Mouse (Mus musculus): ENCODE measurements around the gene Ttbk1. TPM values are rescaled to one million over a fixed set of nuclear protein-coding genes. Genes with fewer than 3 reads are reported as not detected.

Ttbk1 gene
- polyA plus RNA-seq, 1 experiment from 2014 or later: 0.27 TPM

- Histone ChIP-seq H3K4me2 (replicated peaks; ENCODE audit: low read depth, low read length) (peak overlapping the region; percentile 56), H3K27ac (ENCODE audit: low read length) (no peak overlapping the region), H3K9me3 (ENCODE audit: control insufficient read depth, low read depth, low read length) (no peaks in the 10 kb centered on the region), H3K36me3 (ENCODE audit: control insufficient read depth, insufficient read depth, low read length) (no peaks in the 10 kb centered on the region), H3K4me3 (ENCODE audit: low read depth, low read length) (peak overlapping the region; percentile 31), H3K9ac (replicated peaks; ENCODE audit: low read depth, low read length) (no peak overlapping the region; the same call in 1 of the 2 replicates), H3K27me3 (ENCODE audit: control insufficient read depth, insufficient read depth, low read length) (peaks cover 32% of the 10 kb centered on the region), H3K4me1 (ENCODE audit: control insufficient read depth, insufficient read depth, low read length) (no peaks in the 10 kb centered on the region)
- 0 out of 2 replicates have a peak, but pooled peaks have one; percentile 39 for ATAC-seq (ENCODE audit: insufficient number of reproducible peaks, insufficient read depth, low FRiP score, low read depth)
- 5% methylated on average over 22 of the region's 22 CpGs for WGBS
These were observed 480 bp downstream of the Ttbk1 start for GRCm38 (mm10) chr17:46486995-46487394.

GRCm38 (mm10) chr17:46484461-46484875 is 3.0 kb downstream of the Ttbk1 start:
- H3K36me3 ChIP-seq (ENCODE audit: control insufficient read depth, insufficient read depth, low read length): no peaks in the 10 kb centered on the region
- no peak overlapping the region for H3K4me3 ChIP-seq (ENCODE audit: low read depth, low read length)
- H3K27ac ChIP-seq (ENCODE audit: low read length): no peak overlapping the region
- H3K9ac ChIP-seq (replicated peaks; ENCODE audit: low read depth, low read length): no peak overlapping the region
- no peaks in the 10 kb centered on the region for H3K9me3 ChIP-seq (ENCODE audit: control insufficient read depth, low read depth, low read length)
- peaks cover 32% of the 10 kb centered on the region for H3K27me3 ChIP-seq (ENCODE audit: control insufficient read depth, insufficient read depth, low read length)
- WGBS: 21% methylated on average over 6 of the region's 6 CpGs
- H3K4me2 ChIP-seq (replicated peaks; ENCODE audit: low read depth, low read length): 0 out of 2 replicates have a peak overlapping the region, but pooled peaks have one; percentile 41
- no peak for ATAC-seq (ENCODE audit: insufficient number of reproducible peaks, insufficient read depth, low FRiP score, low read depth)
- no peaks in the 10 kb centered on the region for H3K4me1 ChIP-seq (ENCODE audit: control insufficient read depth, insufficient read depth, low read length)

GRCm38 (mm10) chr17:46484021-46484431 is 3.4 kb downstream of the Ttbk1 start:
- Histone ChIP-seq H3K36me3 (ENCODE audit: control insufficient read depth, insufficient read depth, low read length) (no peaks in the 10 kb centered on the region), H3K9me3 (ENCODE audit: control insufficient read depth, low read depth, low read length) (no peaks in the 10 kb centered on the region), H3K9ac (replicated peaks; ENCODE audit: low read depth, low read length) (no peak overlapping the region), H3K4me1 (ENCODE audit: control insufficient read depth, insufficient read depth, low read length) (no peaks in the 10 kb centered on the region), H3K4me3 (ENCODE audit: low read depth, low read length) (peak overlapping the region; percentile 18), H3K27me3 (ENCODE audit: control insufficient read depth, insufficient read depth, low read length) (peaks cover 32% of the 10 kb centered on the region), H3K4me2 (replicated peaks; ENCODE audit: low read depth, low read length) (peak overlapping the region; percentile 41), H3K27ac (ENCODE audit: low read length) (no peak overlapping the region)
- no peak for ATAC-seq (ENCODE audit: insufficient number of reproducible peaks, insufficient read depth, low FRiP score, low read depth)
- 3% methylated on average over 13 of the region's 13 CpGs for WGBS

GRCm38 (mm10) chr17:46483561-46484001 is 3.9 kb downstream of the Ttbk1 start:
- peak; percentile 38; the same call in 1 of the 2 replicates for ATAC-seq (ENCODE audit: insufficient number of reproducible peaks, insufficient read depth, low FRiP score, low read depth)
- Histone ChIP-seq H3K9me3 (ENCODE audit: control insufficient read depth, low read depth, low read length) (no peaks in the 10 kb centered on the region), H3K4me1 (ENCODE audit: control insufficient read depth, insufficient read depth, low read length) (no peaks in the 10 kb centered on the region), H3K4me3 (ENCODE audit: low read depth, low read length) (peak overlapping the region; percentile 18), H3K27me3 (ENCODE audit: control insufficient read depth, insufficient read depth, low read length) (peaks cover 32% of the 10 kb centered on the region), H3K4me2 (replicated peaks; ENCODE audit: low read depth, low read length) (peak overlapping the region; percentile 41), H3K9ac (replicated peaks; ENCODE audit: low read depth, low read length) (no peak overlapping the region), H3K36me3 (ENCODE audit: control insufficient read depth, insufficient read depth, low read length) (no peaks in the 10 kb centered on the region), H3K27ac (ENCODE audit: low read length) (no peak overlapping the region)
- WGBS: under 1% methylated on average over 16 of the region's 16 CpGs

GRCm38 (mm10) chr17:46477286-46477685 is 10.2 kb downstream of the Ttbk1 start:
- H3K4me2 ChIP-seq (replicated peaks; ENCODE audit: low read depth, low read length): no peak overlapping the region
- H3K9ac ChIP-seq (replicated peaks; ENCODE audit: low read depth, low read length): no peak overlapping the region
- no peaks in the 10 kb centered on the region for H3K36me3 ChIP-seq (ENCODE audit: control insufficient read depth, insufficient read depth, low read length)
- ATAC-seq (ENCODE audit: insufficient number of reproducible peaks, insufficient read depth, low FRiP score, low read depth): no peak
- H3K4me3 ChIP-seq (ENCODE audit: low read depth, low read length): no peak overlapping the region
- H3K9me3 ChIP-seq (ENCODE audit: control insufficient read depth, low read depth, low read length): no peaks in the 10 kb centered on the region
- no peaks in the 10 kb centered on the region for H3K4me1 ChIP-seq (ENCODE audit: control insufficient read depth, insufficient read depth, low read length)
- WGBS: 83% methylated on average over 15 of the region's 15 CpGs
- H3K27ac ChIP-seq (ENCODE audit: low read length): no peak overlapping the region
- peaks cover 4% of the 10 kb centered on the region; the same call in 1 of the 2 replicates for H3K27me3 ChIP-seq (ENCODE audit: control insufficient read depth, insufficient read depth, low read length)

GRCm38 (mm10) chr17:46476601-46477000 is 10.9 kb downstream of the Ttbk1 start:
- WGBS: 72% methylated on average over 8 of the region's 8 CpGs
- Histone ChIP-seq H3K4me1 (ENCODE audit: control insufficient read depth, insufficient read depth, low read length) (no peaks in the 10 kb centered on the region), H3K4me2 (replicated peaks; ENCODE audit: low read depth, low read length) (no peak overlapping the region), H3K27me3 (ENCODE audit: control insufficient read depth, insufficient read depth, low read length) (peaks cover 4% of the 10 kb centered on the region; the same call in 1 of the 2 replicates), H3K4me3 (ENCODE audit: low read depth, low read length) (no peak overlapping the region), H3K36me3 (ENCODE audit: control insufficient read depth, insufficient read depth, low read length) (no peaks in the 10 kb centered on the region), H3K9ac (replicated peaks; ENCODE audit: low read depth, low read length) (no peak overlapping the region), H3K9me3 (ENCODE audit: control insufficient read depth, low read depth, low read length) (no peaks in the 10 kb centered on the region), H3K27ac (ENCODE audit: low read length) (no peak overlapping the region)
- no peak for ATAC-seq (ENCODE audit: insufficient number of reproducible peaks, insufficient read depth, low FRiP score, low read depth)

GRCm38 (mm10) chr17:46467830-46468229 is 19.6 kb downstream of the Ttbk1 start:
- H3K27me3 ChIP-seq (ENCODE audit: control insufficient read depth, insufficient read depth, low read length): no peaks in the 10 kb centered on the region
- H3K9me3 ChIP-seq (ENCODE audit: control insufficient read depth, low read depth, low read length): no peaks in the 10 kb centered on the region
- no peak overlapping the region for H3K4me3 ChIP-seq (ENCODE audit: low read depth, low read length)
- ATAC-seq (ENCODE audit: insufficient number of reproducible peaks, insufficient read depth, low FRiP score, low read depth): no peak
- H3K4me1 ChIP-seq (ENCODE audit: control insufficient read depth, insufficient read depth, low read length): no peaks in the 10 kb centered on the region
- no peak overlapping the region for H3K27ac ChIP-seq (ENCODE audit: low read length)
- 62% methylated on average over 9 of the region's 9 CpGs for WGBS
- no peak overlapping the region for H3K9ac ChIP-seq (replicated peaks; ENCODE audit: low read depth, low read length)
- H3K36me3 ChIP-seq (ENCODE audit: control insufficient read depth, insufficient read depth, low read length): no peaks in the 10 kb centered on the region
- H3K4me2 ChIP-seq (replicated peaks; ENCODE audit: low read depth, low read length): no peak overlapping the region

- Histone ChIP-seq H3K9ac (replicated peaks; ENCODE audit: low read depth, low read length) (no peak overlapping the region), H3K27me3 (ENCODE audit: control insufficient read depth, insufficient read depth, low read length) (peaks cover 21% of the 10 kb centered on the region; the same call in 1 of the 2 replicates), H3K27ac (ENCODE audit: low read length) (no peak overlapping the region), H3K9me3 (ENCODE audit: control insufficient read depth, low read depth, low read length) (no peaks in the 10 kb centered on the region), H3K4me3 (ENCODE audit: low read depth, low read length) (no peak overlapping the region), H3K4me1 (ENCODE audit: control insufficient read depth, insufficient read depth, low read length) (peaks cover 6% of the 10 kb centered on the region), H3K36me3 (ENCODE audit: control insufficient read depth, insufficient read depth, low read length) (no peaks in the 10 kb centered on the region), H3K4me2 (replicated peaks; ENCODE audit: low read depth, low read length) (no peak overlapping the region)
- 76% methylated on average over 5 of the region's 5 CpGs for WGBS
- ATAC-seq (ENCODE audit: insufficient number of reproducible peaks, insufficient read depth, low FRiP score, low read depth): no peak; the same call in 1 of the 2 replicates
These were observed 25.2 kb downstream of the Ttbk1 start for GRCm38 (mm10) chr17:46462226-46462625.

GRCm38 (mm10) chr17:46461347-46461746 is 26.1 kb downstream of the Ttbk1 start:
- Histone ChIP-seq H3K27ac (ENCODE audit: low read length) (no peak overlapping the region), H3K9ac (replicated peaks; ENCODE audit: low read depth, low read length) (no peak overlapping the region), H3K4me1 (ENCODE audit: control insufficient read depth, insufficient read depth, low read length) (peaks cover 6% of the 10 kb centered on the region), H3K36me3 (ENCODE audit: control insufficient read depth, insufficient read depth, low read length) (no peaks in the 10 kb centered on the region), H3K27me3 (ENCODE audit: control insufficient read depth, insufficient read depth, low read length) (peaks cover 21% of the 10 kb centered on the region), H3K4me3 (ENCODE audit: low read depth, low read length) (peak overlapping the region; percentile 30), H3K4me2 (replicated peaks; ENCODE audit: low read depth, low read length) (peak overlapping the region; percentile 57), H3K9me3 (ENCODE audit: control insufficient read depth, low read depth, low read length) (no peaks in the 10 kb centered on the region)
- ATAC-seq (ENCODE audit: insufficient number of reproducible peaks, insufficient read depth, low FRiP score, low read depth): no peak
- 8% methylated on average over 8 of the region's 8 CpGs for WGBS

Data from stomach, embryonic 14.5 days (tissue).